Mouse (Mus musculus): ENCODE results near the gene Abcd3.

Gene Abcd3

GRCm38 (mm10) chr3:121814877-121815548 lies at the start of gene Abcd3:
Abcd3 (minus strand) TSS chr3:121815302.
- DNase-seq (ENCODE audit: low spot score in 2 of 2) = peak; percentile 88 to 91

- no peak for DNase-seq (ENCODE audit: low spot score in 2 of 2)
These were observed 44.0 kb upstream of the Abcd3 start for GRCm38 (mm10) chr3:121859142-121859541.

GRCm38 (mm10) chr3:121856131-121856530 lies 41.0 kb upstream of the Abcd3 start:
- DNase-seq (ENCODE audit: low spot score in 2 of 2) = no peak

- peak in 1 of 2 experiments; percentile 38 for DNase-seq (ENCODE audit: low spot score in 2 of 2)
These were observed 38.8 kb upstream of the Abcd3 start for GRCm38 (mm10) chr3:121853781-121854520.

GRCm38 (mm10) chr3:121852074-121852826 lies 37.1 kb upstream of the Abcd3 start:
- DNase-seq (ENCODE audit: low spot score in 2 of 2) = peak in 1 of 2 experiments; percentile 50

- no peak for DNase-seq (ENCODE audit: low spot score in 2 of 2)
These were observed 35.9 kb upstream of the Abcd3 start for GRCm38 (mm10) chr3:121851006-121851405.

- DNase-seq (ENCODE audit: low spot score in 2 of 2) = peak in 1 of 2 experiments; percentile 5
These were observed 35.3 kb upstream of the Abcd3 start for GRCm38 (mm10) chr3:121850381-121850780.

GRCm38 (mm10) chr3:121847296-121847695 lies 32.2 kb upstream of the Abcd3 start:
- DNase-seq (ENCODE audit: low spot score in 2 of 2) = peak in 1 of 2 experiments; percentile 19

- DNase-seq (ENCODE audit: low spot score in 2 of 2) = peak in 1 of 2 experiments; percentile 45
These were observed 29.6 kb upstream of the Abcd3 start for GRCm38 (mm10) chr3:121844658-121845057.

- no peak for DNase-seq (ENCODE audit: low spot score in 2 of 2)
These were observed 28.9 kb upstream of the Abcd3 start for GRCm38 (mm10) chr3:121844013-121844412.

GRCm38 (mm10) chr3:121843254-121843653 lies 28.2 kb upstream of the Abcd3 start:
- DNase-seq (ENCODE audit: low spot score in 2 of 2) = peak in 1 of 2 experiments; percentile 12

- peak in 1 of 2 experiments; percentile 44 for DNase-seq (ENCODE audit: low spot score in 2 of 2)
These were observed 27.3 kb upstream of the Abcd3 start for GRCm38 (mm10) chr3:121842306-121842860.

- DNase-seq (ENCODE audit: low spot score in 2 of 2) = peak in 1 of 2 experiments; percentile 54
These were observed 26.4 kb upstream of the Abcd3 start for GRCm38 (mm10) chr3:121841412-121842014.

- peak in 1 of 2 experiments; percentile 38 for DNase-seq (ENCODE audit: low spot score in 2 of 2)
These were observed 25.2 kb upstream of the Abcd3 start for GRCm38 (mm10) chr3:121840351-121840750.

GRCm38 (mm10) chr3:121834732-121835131 lies 19.6 kb upstream of the Abcd3 start:
- no peak for DNase-seq (ENCODE audit: low spot score in 2 of 2)

GRCm38 (mm10) chr3:121834250-121834649 lies 19.1 kb upstream of the Abcd3 start:
- DNase-seq (ENCODE audit: low spot score in 2 of 2) = no peak

- no peak for DNase-seq (ENCODE audit: low spot score in 2 of 2)
These were observed 10.0 kb upstream of the Abcd3 start for GRCm38 (mm10) chr3:121825092-121825491.

- no peak for DNase-seq (ENCODE audit: low spot score in 2 of 2)
These were observed 9.2 kb upstream of the Abcd3 start for GRCm38 (mm10) chr3:121824319-121824718.

GRCm38 (mm10) chr3:121822643-121823042 lies 7.5 kb upstream of the Abcd3 start:
- DNase-seq (ENCODE audit: low spot score in 2 of 2) = no peak

- no peak for DNase-seq (ENCODE audit: low spot score in 2 of 2)
These were observed 6.5 kb upstream of the Abcd3 start for GRCm38 (mm10) chr3:121821559-121822143.

- DNase-seq (ENCODE audit: low spot score in 2 of 2) = no peak
These were observed 4.6 kb upstream of the Abcd3 start for GRCm38 (mm10) chr3:121819693-121820200.
